Mouse (Mus musculus): ENCODE measurements around the gene Cldn1. TPM values are rescaled to one million over a fixed set of nuclear protein-coding genes. Genes with fewer than 3 reads are reported as not detected.

The Cldn1 gene
- polyA plus RNA-seq, 1 experiment = 0.11 TPM

DNA sequence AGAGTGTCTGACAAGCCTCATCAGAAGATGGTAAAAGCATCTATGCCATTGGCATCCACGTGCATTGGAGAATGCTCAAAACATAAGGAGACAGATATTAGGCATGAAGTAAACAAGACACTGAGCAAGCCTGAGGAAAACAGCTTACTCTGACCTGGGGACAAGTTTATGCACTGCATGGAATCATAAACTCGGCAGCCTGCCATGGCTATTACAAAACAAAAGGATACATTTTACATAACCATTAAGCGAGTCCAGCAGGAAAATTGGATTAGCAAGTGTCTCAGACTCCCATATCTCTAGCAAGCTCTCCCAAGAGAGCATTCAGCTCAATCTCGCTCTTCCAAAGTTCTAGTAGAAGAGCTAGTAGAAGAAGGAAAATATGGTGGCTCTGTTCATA is 19.3 kb upstream of the Cldn1 start:
- Histone ChIP-seq H3K4me3 (ENCODE audit: insufficient read depth, poor library complexity, severe bottlenecking) (no peak overlapping the region), H3K79me2 (ENCODE audit: control insufficient read depth, insufficient read depth) (no peaks in the 10 kb centered on the region), H3ac (ENCODE audit: control insufficient read depth, insufficient read length, low read depth) (no peak overlapping the region), H3K36me3 (ENCODE audit: control insufficient read depth, insufficient read depth) (no peaks in the 10 kb centered on the region), H3K79me3 (ENCODE audit: low read depth) (no peaks in the 10 kb centered on the region), H3K27me3 (ENCODE audit: control insufficient read depth, insufficient read depth, insufficient read length) (no peaks in the 10 kb centered on the region)
- TF ChIP-seq MYOG (IDR thresholded peaks at IDR 0.05; ENCODE audit: control insufficient read depth, extremely low read depth, insufficient read length) = no peak

DNA sequence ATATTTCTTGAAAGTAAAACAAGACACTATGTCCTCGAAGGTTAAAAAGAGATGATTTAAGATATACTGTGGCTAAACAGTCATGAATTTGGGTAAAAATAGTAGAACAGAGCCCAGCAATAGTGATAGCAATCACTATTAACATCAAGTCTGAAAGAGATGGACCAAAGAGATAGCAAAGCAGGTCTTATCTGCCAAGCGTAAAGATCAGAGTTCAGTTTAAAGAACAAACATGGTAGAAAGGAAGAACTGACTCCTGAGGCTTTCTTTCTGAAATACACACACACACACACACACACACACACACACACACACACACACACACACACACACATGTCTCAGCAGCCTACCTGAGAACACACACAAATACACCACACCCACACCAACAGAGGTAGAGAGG is 14.5 kb upstream of the Cldn1 start:
- Histone ChIP-seq H3K36me3 (ENCODE audit: control insufficient read depth, insufficient read depth) (no peaks in the 10 kb centered on the region), H3K79me3 (ENCODE audit: low read depth) (no peaks in the 10 kb centered on the region), H3K27me3 (ENCODE audit: control insufficient read depth, insufficient read depth, insufficient read length) (no peaks in the 10 kb centered on the region), H3K79me2 (ENCODE audit: control insufficient read depth, insufficient read depth) (no peaks in the 10 kb centered on the region), H3ac (ENCODE audit: control insufficient read depth, insufficient read length, low read depth) (no peak overlapping the region), H3K4me3 (ENCODE audit: insufficient read depth, poor library complexity, severe bottlenecking) (no peak overlapping the region)
- no peak for TF ChIP-seq CTCF (IDR thresholded peaks at IDR 0.05; ENCODE audit: control insufficient read depth, insufficient read depth, insufficient read length)
- no peak for TF ChIP-seq USF1 (IDR thresholded peaks at IDR 0.05; ENCODE audit: low read depth)
- no peak for TF ChIP-seq MAX (IDR thresholded peaks at IDR 0.05)
- TF ChIP-seq CEBPB (IDR thresholded peaks at IDR 0.05; ENCODE audit: low read depth) = no peak
- TF ChIP-seq MYOD1 (IDR thresholded peaks at IDR 0.05; ENCODE audit: control insufficient read depth, insufficient read length, low read depth) = no peak
- TF ChIP-seq FOSL1 (IDR thresholded peaks at IDR 0.05; ENCODE audit: insufficient read depth, low read length, poor library complexity, severe bottlenecking) = no peak
- TF ChIP-seq MYOG (IDR thresholded peaks at IDR 0.05; ENCODE audit: control insufficient read depth, extremely low read depth, insufficient read length) = no peak

DNA sequence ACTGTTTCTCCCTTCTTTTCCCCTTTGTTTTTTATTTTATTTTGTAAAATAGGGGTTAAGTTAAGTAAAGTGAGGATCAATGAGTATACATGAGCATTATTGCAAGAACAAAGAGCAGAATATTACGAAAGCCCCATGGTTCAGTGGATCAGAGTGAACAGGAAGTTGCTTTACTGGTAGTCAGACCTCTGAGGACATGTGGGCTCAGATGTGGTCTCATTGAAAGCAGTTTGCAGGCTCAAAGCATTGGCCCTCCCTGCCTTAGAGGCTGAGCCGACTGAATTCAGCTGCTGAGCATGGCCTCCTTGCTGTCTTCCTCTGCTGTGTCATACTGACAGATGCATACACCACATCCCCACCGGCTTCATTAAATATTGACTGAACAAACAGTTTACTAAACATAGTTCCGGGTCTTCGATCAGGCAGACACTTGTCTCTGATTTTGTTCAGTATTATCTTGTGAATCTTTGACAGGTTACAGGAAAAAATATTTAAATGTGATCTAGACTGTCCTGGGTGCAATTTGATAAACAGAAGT is 12.5 kb upstream of the Cldn1 start:
- H3K4me3 ChIP-seq (ENCODE audit: insufficient read depth, poor library complexity, severe bottlenecking) = no peak overlapping the region
- TF ChIP-seq USF1 (IDR thresholded peaks at IDR 0.05; ENCODE audit: low read depth) = no peak
- no peak for TF ChIP-seq CEBPB (IDR thresholded peaks at IDR 0.05; ENCODE audit: low read depth)
- TF ChIP-seq CTCF (IDR thresholded peaks at IDR 0.05; ENCODE audit: control insufficient read depth, insufficient read depth, insufficient read length) = no peak
- TF ChIP-seq MYOD1 (IDR thresholded peaks at IDR 0.05; ENCODE audit: control insufficient read depth, insufficient read length, low read depth) = no peak
- TF ChIP-seq MAX (IDR thresholded peaks at IDR 0.05) = no peak
- no peak for TF ChIP-seq FOSL1 (IDR thresholded peaks at IDR 0.05; ENCODE audit: insufficient read depth, low read length, poor library complexity, severe bottlenecking)
- TF ChIP-seq MYOG (IDR thresholded peaks at IDR 0.05; ENCODE audit: control insufficient read depth, extremely low read depth, insufficient read length) = no peak
- no peaks in the 10 kb centered on the region for H3K27me3 ChIP-seq (ENCODE audit: control insufficient read depth, insufficient read depth, insufficient read length)
- H3ac ChIP-seq (ENCODE audit: control insufficient read depth, insufficient read length, low read depth) = no peak overlapping the region
- no peaks in the 10 kb centered on the region for H3K36me3 ChIP-seq (ENCODE audit: control insufficient read depth, insufficient read depth)
- no peaks in the 10 kb centered on the region for H3K79me2 ChIP-seq (ENCODE audit: control insufficient read depth, insufficient read depth)
- H3K79me3 ChIP-seq (ENCODE audit: low read depth) = no peaks in the 10 kb centered on the region

DNA sequence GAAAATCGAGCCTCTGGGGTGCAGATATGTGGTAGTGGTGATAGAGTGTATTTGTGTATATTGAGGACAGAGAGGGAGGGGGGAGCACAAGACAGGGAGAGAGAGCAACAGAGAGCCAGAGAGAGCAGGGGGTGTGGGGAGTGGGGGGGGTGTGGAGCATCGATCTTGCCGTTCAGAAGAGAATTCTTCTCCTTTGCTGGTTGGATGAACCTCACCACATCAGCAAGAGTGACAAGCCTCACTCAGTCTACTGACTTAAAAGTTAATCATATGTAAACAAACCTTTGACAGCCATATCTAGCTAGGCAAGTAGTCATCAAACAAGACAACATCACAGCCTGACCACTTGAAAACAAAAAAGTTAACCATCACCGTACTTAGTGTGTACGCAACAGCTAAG is 5.5 kb upstream of the Cldn1 start:
- no peaks in the 10 kb centered on the region for H3K36me3 ChIP-seq (ENCODE audit: control insufficient read depth, insufficient read depth)
- H3ac ChIP-seq (ENCODE audit: control insufficient read depth, insufficient read length, low read depth) = no peak overlapping the region
- no peak for TF ChIP-seq CEBPB (IDR thresholded peaks at IDR 0.05; ENCODE audit: low read depth)
- TF ChIP-seq CTCF (IDR thresholded peaks at IDR 0.05; ENCODE audit: control insufficient read depth, insufficient read depth, insufficient read length) = no peak
- no peak for TF ChIP-seq MYOG (IDR thresholded peaks at IDR 0.05; ENCODE audit: control insufficient read depth, extremely low read depth, insufficient read length)
- no peak for TF ChIP-seq MAX (IDR thresholded peaks at IDR 0.05)
- TF ChIP-seq MYOD1 (IDR thresholded peaks at IDR 0.05; ENCODE audit: control insufficient read depth, insufficient read length, low read depth) = no peak
- TF ChIP-seq FOSL1 (IDR thresholded peaks at IDR 0.05; ENCODE audit: insufficient read depth, low read length, poor library complexity, severe bottlenecking) = no peak
- TF ChIP-seq USF1 (IDR thresholded peaks at IDR 0.05; ENCODE audit: low read depth) = no peak
- H3K79me3 ChIP-seq (ENCODE audit: low read depth) = no peaks in the 10 kb centered on the region
- peaks cover 5% of the 10 kb centered on the region for H3K27me3 ChIP-seq (ENCODE audit: control insufficient read depth, insufficient read depth, insufficient read length)
- no peaks in the 10 kb centered on the region for H3K79me2 ChIP-seq (ENCODE audit: control insufficient read depth, insufficient read depth)
- H3K4me3 ChIP-seq (ENCODE audit: insufficient read depth, poor library complexity, severe bottlenecking) = no peak overlapping the region

DNA sequence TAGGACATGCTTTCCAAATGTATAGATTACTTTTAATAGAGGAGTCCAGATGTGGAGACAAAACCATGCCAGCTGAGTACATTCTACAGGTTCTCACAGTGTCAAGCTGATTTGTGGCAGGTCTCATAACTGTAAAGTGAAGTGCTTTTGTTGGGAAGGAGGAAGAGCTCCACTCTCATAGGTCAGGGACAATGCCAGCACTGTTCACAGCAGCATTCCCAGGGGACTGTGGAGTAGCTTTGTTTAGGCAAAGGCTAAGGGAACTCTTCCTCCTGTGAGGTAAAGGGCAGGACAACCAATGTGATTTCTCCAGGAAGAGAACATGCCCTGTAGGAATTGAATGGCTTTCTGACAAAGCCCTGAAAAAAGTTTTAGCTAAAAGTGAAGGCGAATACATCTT is 1.5 kb downstream of the Cldn1 start:
- TF ChIP-seq MYOD1 (IDR thresholded peaks at IDR 0.05; ENCODE audit: control insufficient read depth, insufficient read length, low read depth) (no peak), FOSL1 (IDR thresholded peaks at IDR 0.05; ENCODE audit: insufficient read depth, low read length, poor library complexity, severe bottlenecking) (no peak), CEBPB (IDR thresholded peaks at IDR 0.05; ENCODE audit: low read depth) (no peak)
- H3K79me2 ChIP-seq (ENCODE audit: control insufficient read depth, insufficient read depth) = no peaks in the 10 kb centered on the region
- H3K36me3 ChIP-seq (ENCODE audit: control insufficient read depth, insufficient read depth) = no peaks in the 10 kb centered on the region
- no peak overlapping the region for H3K4me3 ChIP-seq (ENCODE audit: insufficient read depth, poor library complexity, severe bottlenecking)
- peaks cover 5% of the 10 kb centered on the region for H3K27me3 ChIP-seq (ENCODE audit: control insufficient read depth, insufficient read depth, insufficient read length)
- no peak overlapping the region for H3ac ChIP-seq (ENCODE audit: control insufficient read depth, insufficient read length, low read depth)
- no peaks in the 10 kb centered on the region for H3K79me3 ChIP-seq (ENCODE audit: low read depth)

DNA sequence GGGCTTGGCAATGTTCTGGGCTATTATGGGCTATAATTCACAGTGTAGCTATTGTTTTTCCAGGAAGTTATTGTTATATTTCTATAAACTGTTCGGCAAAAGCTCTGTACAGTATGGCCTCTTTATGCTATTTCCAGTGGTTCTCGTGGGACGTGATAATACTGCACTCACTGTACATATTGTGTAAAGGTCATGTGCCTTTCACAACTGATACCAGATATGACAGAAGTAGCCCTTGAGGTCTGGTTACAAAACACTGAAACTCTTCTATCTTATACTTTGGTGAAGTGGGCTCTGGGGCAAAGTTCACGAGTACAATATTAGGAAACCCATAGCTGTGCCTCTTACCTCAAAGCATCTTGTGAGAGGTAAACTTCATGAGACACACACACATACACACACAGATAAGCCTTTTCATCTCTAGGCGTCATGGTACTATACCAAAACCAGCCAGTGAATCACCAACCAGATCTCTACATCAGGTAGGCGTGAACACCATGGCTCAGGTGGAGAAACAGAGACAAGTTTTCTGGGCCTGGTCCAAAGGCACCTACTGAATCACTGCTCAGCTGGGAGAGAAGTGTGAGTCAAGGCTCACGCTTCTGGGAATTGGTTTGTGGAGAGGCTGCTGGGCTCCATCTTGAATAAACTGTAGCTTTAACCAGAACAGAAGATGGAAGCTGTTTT is 2.5 kb downstream of the Cldn1 start:
- H3K79me2 ChIP-seq (ENCODE audit: control insufficient read depth, insufficient read depth) = no peaks in the 10 kb centered on the region
- H3K36me3 ChIP-seq (ENCODE audit: control insufficient read depth, insufficient read depth) = no peaks in the 10 kb centered on the region
- TF ChIP-seq CEBPB (IDR thresholded peaks at IDR 0.05; ENCODE audit: low read depth) (no peak), MAX (IDR thresholded peaks at IDR 0.05) (no peak), CTCF (IDR thresholded peaks at IDR 0.05; ENCODE audit: control insufficient read depth, insufficient read depth, insufficient read length) (no peak), MYOG (IDR thresholded peaks at IDR 0.05; ENCODE audit: control insufficient read depth, extremely low read depth, insufficient read length) (no peak), FOSL1 (IDR thresholded peaks at IDR 0.05; ENCODE audit: insufficient read depth, low read length, poor library complexity, severe bottlenecking) (no peak), MYOD1 (IDR thresholded peaks at IDR 0.05; ENCODE audit: control insufficient read depth, insufficient read length, low read depth) (no peak), USF1 (IDR thresholded peaks at IDR 0.05; ENCODE audit: low read depth) (no peak)
- no peaks in the 10 kb centered on the region for H3K79me3 ChIP-seq (ENCODE audit: low read depth)
- no peak overlapping the region for H3K4me3 ChIP-seq (ENCODE audit: insufficient read depth, poor library complexity, severe bottlenecking)
- no peaks in the 10 kb centered on the region for H3K27me3 ChIP-seq (ENCODE audit: control insufficient read depth, insufficient read depth, insufficient read length)
- no peak overlapping the region for H3ac ChIP-seq (ENCODE audit: control insufficient read depth, insufficient read length, low read depth)

Data from C2C12 (cell line).